Mouse (Mus musculus) CD4-positive, CD25-positive, alpha-beta regulatory T cell, adult 4 months (primary cell): ENCODE measurements at regions not wholly inside any gene's neighbourhood (a gene's known extent, or its start where the extent isn't known, plus 50 kb on each side); places are given as distances from the start of the nearest gene placed in this dataset.

Experiments
- ATAC-seq: one replicate; pipeline ENCODE4 v1.8.0; 2017

DNA sequence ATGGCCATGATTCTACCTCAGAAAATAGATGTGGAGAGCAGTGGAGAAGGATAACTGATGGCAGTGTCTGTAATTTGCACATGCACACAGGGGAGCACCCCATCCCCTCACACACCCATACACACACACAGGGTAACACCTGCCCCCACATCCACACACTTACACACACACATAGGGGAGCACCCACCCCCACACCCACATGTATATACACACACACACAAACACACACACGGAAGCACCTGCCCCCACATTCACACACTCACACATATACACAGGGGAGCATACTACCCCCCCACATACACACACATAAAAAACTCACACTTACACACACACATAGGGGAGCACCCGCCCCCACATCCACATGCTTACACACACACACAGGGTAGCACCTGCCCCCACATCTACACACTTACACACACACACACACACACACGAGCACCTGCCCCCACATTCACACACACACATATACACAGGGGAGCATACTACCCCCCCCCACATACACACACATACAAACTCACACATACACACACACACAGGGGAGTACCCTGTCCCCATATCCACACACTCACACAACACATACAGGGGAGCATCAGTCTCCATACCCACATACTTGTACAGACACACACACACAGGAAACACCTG is 265.8 kb downstream of the Lmo4 start:
- no peak for ATAC-seq

DNA sequence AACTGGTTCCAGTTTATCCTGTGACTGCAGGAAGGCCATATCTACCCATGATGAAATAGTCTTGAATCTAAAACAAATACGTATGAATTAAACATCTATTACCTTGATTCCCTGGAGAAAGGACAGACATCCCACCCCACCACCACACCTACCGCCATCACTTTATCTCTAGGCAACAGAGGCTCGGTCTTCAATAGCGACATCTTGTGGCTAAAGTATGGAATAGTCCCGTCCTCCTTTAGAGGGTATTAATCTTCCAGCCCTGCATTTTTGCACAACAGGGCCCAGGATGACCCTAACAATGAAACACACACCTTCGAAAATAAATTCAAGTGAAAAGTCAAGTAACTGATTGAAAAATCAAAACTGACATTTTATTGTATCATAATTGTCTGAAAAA is 279.7 kb downstream of the Lmo4 start:
- ATAC-seq: no peak

DNA sequence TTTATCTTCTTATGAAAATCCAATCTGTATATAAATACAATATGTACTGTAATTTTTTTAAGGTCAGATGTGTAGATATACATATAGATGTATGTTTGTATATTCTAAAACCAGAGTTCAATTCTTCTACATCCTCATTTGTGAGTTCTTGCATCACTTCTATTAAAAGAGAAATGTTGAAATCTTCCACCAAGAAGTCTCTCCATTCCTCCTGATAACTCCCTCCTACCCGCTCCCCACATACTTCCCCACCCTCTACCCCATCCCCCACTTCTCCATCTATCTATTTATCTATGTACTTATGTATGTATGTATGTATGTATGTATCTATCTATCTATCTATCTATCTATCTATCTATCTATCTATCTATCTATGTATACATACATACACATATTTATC is 285.3 kb downstream of the Lmo4 start:
- no peak for ATAC-seq

DNA sequence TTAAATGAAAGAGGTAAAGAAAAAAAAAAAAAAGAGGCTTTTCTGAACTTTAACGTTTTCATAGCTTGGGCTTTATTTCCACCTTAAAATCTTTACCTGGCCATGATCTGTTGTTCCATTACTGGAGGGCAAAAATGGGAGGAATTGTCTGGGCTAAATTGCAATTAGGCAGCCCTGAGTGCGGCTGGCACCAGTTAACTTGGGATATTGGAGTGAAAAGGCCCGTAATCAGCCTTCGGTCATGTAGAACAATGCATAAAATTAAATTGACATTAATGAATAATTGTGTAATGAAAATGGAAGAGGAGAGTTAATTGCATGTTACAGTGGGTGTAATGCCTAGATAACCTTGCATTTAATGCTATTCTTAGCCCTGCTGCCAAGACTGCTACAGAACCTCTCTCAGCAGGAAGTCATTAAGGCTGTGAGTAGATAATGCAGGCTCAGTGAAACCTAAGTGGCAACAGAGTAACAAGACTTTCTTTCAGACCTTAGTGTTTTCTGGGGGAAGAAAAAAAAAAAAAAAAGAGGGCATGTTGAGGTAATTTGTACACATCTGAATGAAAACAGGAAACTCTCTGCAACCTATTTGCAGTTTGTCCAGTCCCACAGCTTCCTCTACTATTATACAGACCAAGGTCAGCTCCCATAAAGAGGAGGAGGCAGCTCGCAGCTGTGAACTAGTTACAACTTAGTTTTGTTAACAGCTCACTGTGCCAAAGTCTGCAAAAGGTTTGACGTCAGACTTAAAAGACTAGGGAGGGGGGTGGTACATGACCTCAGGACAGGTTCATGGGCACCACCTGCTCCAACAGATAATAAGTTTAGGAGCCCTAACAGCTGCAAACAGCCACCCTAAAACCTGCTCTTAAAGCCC is 290.4 kb downstream of the Lmo4 start:
- no peak for ATAC-seq

GRCm38 (mm10) chr3:143913044-143913574 is 291.9 kb downstream of the Lmo4 start:
- ATAC-seq: no peak

DNA sequence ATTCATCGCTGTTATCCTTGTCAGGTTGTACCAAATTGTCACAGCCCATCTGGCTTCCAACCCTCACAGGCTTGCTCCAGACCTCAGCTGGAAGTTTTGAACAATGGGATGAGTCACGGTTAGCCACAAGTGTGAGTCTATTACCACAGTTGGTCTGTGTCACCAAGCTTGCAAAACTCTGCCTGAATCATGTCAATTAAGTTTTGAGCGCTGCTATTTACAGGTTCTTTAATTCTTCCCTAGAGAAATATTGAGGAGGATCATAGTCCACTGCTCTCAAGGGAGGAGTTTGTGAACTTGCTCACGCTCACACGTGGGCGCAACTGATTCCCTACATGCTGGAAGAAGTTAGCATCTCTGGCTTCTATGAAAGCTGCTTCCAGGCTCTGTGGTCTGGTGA is 292.6 kb downstream of the Lmo4 start:
- no peak for ATAC-seq

- ATAC-seq: no peak
Measured at GRCm38 (mm10) chr3:143909341-143909740, 295.7 kb downstream of the Lmo4 start.

- ATAC-seq: no peak
Measured at GRCm38 (mm10) chr3:143903421-143903820, 301.6 kb downstream of the Lmo4 start.

DNA sequence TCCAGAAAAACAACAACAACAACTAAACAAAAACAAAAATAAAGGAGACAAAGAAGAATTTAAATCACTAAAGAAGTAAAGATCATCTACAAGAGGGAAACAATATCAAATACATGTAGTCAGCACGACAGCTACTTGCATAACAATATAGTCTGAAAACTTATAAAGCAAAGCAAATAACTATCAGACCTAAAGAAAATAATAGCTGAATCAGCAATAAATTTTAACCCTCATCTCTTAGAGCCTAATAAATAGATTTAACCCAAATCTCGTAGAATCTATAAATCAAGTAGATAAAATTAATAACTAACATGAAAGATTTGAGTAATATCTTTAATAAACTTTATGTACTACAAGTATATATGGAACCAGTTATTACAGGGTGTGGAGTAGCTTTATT is 324.2 kb downstream of the Lmo4 start:
- ATAC-seq: no peak

GRCm38 (mm10) chr3:143873876-143874275 is 331.1 kb downstream of the Lmo4 start:
- no peak for ATAC-seq

- no peak for ATAC-seq
Measured at GRCm38 (mm10) chr3:143866521-143866920, 338.5 kb downstream of the Lmo4 start.

- no peak for ATAC-seq
Measured at GRCm38 (mm10) chr3:143865626-143866025, 339.4 kb downstream of the Lmo4 start.

- no peak for ATAC-seq
Measured at GRCm38 (mm10) chr3:143864490-143864889, 340.5 kb downstream of the Lmo4 start.

DNA sequence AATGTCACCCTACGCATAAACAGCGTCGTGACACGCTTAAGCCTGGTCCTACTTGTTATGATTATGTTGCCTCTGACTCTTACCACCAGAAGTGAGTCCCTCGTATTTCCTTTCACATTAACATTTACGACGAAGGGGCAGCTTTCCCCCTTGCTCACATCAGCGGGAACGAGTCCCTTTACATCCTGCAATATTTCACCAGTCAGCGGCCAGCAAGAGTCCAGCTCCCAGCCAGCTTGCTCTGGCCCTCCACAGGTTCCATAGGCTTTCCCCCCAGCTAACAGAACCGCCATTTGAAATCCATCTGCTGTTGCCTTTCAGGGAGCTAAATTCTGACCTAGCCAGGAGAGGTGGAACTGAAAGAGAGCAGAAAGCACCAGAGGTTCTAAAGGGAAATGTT is 342.5 kb downstream of the Lmo4 start:
- ATAC-seq: no peak

DNA sequence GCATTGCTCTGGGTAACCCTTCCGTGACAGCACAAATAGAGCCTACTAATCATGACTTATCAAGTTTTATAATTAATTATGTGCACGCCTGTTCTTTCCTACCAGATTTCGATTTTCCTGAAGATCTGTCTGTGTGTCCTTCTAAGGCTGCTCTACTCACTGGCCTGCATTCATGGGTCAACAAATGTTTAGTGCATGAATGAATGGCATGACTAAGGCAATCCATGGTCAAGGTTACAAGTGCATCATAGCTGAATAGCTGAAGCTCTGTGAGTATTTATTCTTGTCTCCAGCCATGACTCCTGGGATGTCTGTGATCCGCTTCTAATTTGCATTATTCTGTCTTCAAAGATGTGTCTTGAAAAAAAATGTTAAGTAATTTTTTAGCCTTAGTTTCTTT is 343.2 kb downstream of the Lmo4 start:
- ATAC-seq: no peak

- no peak for ATAC-seq
Measured at GRCm38 (mm10) chr3:143835611-143836240, 369.3 kb downstream of the Lmo4 start.

DNA sequence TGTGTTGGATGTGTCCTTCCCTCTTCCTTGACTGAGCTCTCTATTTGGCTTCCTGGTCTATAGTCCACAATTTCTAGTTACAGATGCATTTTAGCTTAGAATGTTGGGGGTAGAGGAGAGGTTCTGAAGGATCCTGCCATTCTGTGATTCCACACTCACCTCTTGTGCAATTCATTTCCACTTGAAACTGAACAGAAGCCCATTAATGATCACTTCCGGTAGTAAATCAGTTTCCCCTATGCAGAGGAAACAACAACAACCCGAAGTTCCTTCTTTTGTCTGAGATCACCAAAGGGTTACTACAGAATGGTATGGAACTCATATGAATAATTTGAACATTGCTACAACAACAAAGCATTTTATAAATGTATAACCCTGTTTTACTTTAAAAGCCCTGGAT is 370.3 kb downstream of the Lmo4 start:
- no peak for ATAC-seq

GRCm38 (mm10) chr3:143823395-143823777 is 381.6 kb downstream of the Lmo4 start:
- no peak for ATAC-seq

GRCm38 (mm10) chr3:143822564-143823394 is 382.2 kb downstream of the Lmo4 start:
- no peak for ATAC-seq

- no peak for ATAC-seq
Measured at GRCm38 (mm10) chr3:143807544-143807943, 397.5 kb downstream of the Lmo4 start.

- no peak for ATAC-seq
Measured at GRCm38 (mm10) chr3:143806940-143807339, 398.1 kb downstream of the Lmo4 start.

DNA sequence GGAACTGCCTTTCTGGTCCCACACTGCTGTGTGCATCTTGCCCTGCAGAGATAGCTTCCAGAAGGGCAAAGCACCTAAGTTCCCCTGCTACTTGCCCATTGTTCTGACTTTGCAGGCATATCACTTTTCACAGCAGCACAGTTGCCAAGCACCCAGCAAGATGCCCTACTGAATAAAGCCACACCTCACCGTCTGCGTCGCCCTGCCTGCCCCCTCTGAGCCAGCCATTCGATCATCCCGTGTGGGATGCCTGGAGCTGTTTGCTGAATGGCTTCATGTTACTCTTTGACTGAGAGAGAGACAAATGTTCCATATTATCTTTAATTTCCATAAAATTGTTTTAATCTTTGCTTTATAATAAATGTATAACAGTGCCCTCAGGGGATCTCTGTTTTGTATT is 407.2 kb downstream of the Lmo4 start:
- no peak for ATAC-seq

DNA sequence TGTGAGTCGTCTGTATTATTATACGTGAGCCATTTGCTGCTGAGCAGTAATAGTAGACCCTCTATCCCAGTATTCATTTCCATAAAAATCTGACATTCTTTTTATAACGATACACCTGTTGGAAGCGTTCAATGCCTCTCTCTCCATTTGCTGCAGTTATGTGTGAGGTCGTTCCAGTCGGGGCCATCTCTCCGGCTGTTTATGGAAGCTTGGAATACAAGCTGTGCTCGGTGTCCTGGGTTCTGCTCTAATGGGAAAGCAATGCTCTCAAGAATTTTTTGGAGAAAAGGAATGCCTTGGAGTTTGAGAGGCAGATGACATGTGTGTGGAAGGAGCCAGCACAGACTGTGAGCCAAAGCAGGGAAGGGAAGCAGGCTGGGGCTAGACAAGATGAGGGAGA is 414.1 kb downstream of the Lmo4 start:
- no peak for ATAC-seq
